Mouse (Mus musculus): Measurements from ENCODE around the gene Wdtc1. TPM values are rescaled to one million over a fixed set of nuclear protein-coding genes. Genes with fewer than 3 reads are reported as not detected.

Wdtc1 gene
- total and polyA plus RNA-seq, 3 experiments: 2.8 to 10.8 (median 9.6) TPM

DNA sequence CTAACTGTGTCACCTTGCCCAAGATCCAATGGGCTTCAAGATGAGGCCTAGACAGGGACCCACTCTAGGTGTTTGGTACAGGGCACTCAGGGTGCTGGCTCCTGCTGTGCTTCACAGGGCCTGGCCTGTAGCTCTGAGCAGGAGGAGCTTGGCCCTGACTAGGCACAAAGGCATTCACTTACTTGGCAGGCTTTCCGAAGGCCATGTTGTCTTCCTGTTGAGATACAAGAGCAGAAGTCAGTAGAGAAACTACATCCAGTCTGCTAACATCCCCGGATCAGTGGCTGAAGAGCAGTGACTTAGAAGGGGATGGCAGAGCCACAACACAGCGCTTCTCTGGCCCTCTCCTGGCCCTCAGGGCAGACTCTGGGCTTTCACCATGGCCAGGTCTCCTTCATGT, 83.7 kb downstream of the Wdtc1 start:
- H3K27ac ChIP-seq (ENCODE audit: insufficient read depth, low read depth): peak overlapping the region; percentile 93; the same call in 1 of the 2 replicates
- H3K79me2 ChIP-seq (replicated peaks; ENCODE audit: control insufficient read depth, extremely low read depth, insufficient read depth, poor library complexity, severe bottlenecking): peaks cover 39% of the 10 kb centered on the region
- H3K9me3 ChIP-seq (replicated peaks; ENCODE audit: low read length): no peaks in the 10 kb centered on the region
- peaks cover 49 to 79% of the 10 kb centered on the region in 2 experiments for H3K36me3 ChIP-seq (replicated peaks in 1 of 2; ENCODE audit: control insufficient read depth in 1 of 2, insufficient read depth in 1 of 2, low read length in 1 of 2)
- no peak overlapping the region for H3K4me3 ChIP-seq (replicated peaks in 1 of 3; ENCODE audit: low read depth in 2 of 3, low read length in 2 of 3, poor library complexity in 1 of 3)
- in situ Hi-C loops (cut with MboI; ENCODE audit: low pct_ligation_motif_present, low pct_unique_long_range_greater_than_20kb, low sequenced_read_pairs) (no loop called here), dilution Hi-C loops (cut with MboI; ENCODE audit: extremely low pct_ligation_motif_present, extremely low pct_unique_long_range_greater_than_20kb, low sequenced_read_pairs) (no loop called here)
- no peak overlapping the region for H3K9ac ChIP-seq (ENCODE audit: insufficient read depth, low read depth)
- H3K4me1 ChIP-seq (ENCODE audit: control insufficient read depth in 1 of 2, insufficient read depth in 2 of 2): peaks cover 19 to 80% of the 10 kb centered on the region in 2 experiments
- DNase-seq (ENCODE audit: extremely low read depth): no peak
- no peak for TF ChIP-seq MAX (IDR thresholded peaks at IDR 0.05; ENCODE audit: low read length)
- no peak for TF ChIP-seq ZNF384 (IDR thresholded peaks at IDR 0.05; ENCODE audit: low read depth, low read length)
- TF ChIP-seq ZC3H11A (IDR thresholded peaks at IDR 0.05; ENCODE audit: low read depth, low read length): no peak
- TF ChIP-seq IRF4 (IDR thresholded peaks at IDR 0.05; ENCODE audit: low read depth, low read length): no peak
- no peak for TF ChIP-seq SMC3 (IDR thresholded peaks at IDR 0.05; ENCODE audit: low read depth, low read length)
- no peak overlapping the region for H3K4me2 ChIP-seq (ENCODE audit: insufficient read depth, low read depth, poor library complexity, severe bottlenecking)
- H3K27me3 ChIP-seq (replicated peaks): no peaks in the 10 kb centered on the region

- Histone ChIP-seq H3K27ac (ENCODE audit: insufficient read depth, low read depth) (no peak overlapping the region), H3K4me2 (ENCODE audit: insufficient read depth, low read depth, poor library complexity, severe bottlenecking) (no peak overlapping the region), H3K36me3 (replicated peaks in 1 of 2; ENCODE audit: control insufficient read depth in 1 of 2, insufficient read depth in 1 of 2, low read length in 1 of 2) (peaks cover 47 to 75% of the 10 kb centered on the region in 2 experiments), H3K9ac (ENCODE audit: insufficient read depth, low read depth) (no peak overlapping the region), H3K79me2 (replicated peaks; ENCODE audit: control insufficient read depth, extremely low read depth, insufficient read depth, poor library complexity, severe bottlenecking) (peaks cover 34% of the 10 kb centered on the region), H3K4me3 (replicated peaks in 1 of 3; ENCODE audit: low read depth in 2 of 3, low read length in 2 of 3, poor library complexity in 1 of 3) (no peak overlapping the region), H3K27me3 (replicated peaks) (no peaks in the 10 kb centered on the region), H3K4me1 (ENCODE audit: control insufficient read depth in 1 of 2, insufficient read depth in 2 of 2) (peaks cover 19 to 81% of the 10 kb centered on the region in 2 experiments), H3K9me3 (replicated peaks; ENCODE audit: low read length) (no peaks in the 10 kb centered on the region)
- dilution Hi-C loops (cut with MboI; ENCODE audit: extremely low pct_ligation_motif_present, extremely low pct_unique_long_range_greater_than_20kb, low sequenced_read_pairs): no loop called here
- no peak for TF ChIP-seq BHLHE40 (IDR thresholded peaks at IDR 0.05; ENCODE audit: low read depth, low read length)
- no peak for TF ChIP-seq NELFE (IDR thresholded peaks at IDR 0.05; ENCODE audit: low read depth, low read length)
- TF ChIP-seq USF1 (IDR thresholded peaks at IDR 0.05; ENCODE audit: low read depth, low read length): no peak
- no peak for TF ChIP-seq CHD1 (IDR thresholded peaks at IDR 0.05; ENCODE audit: low read depth, low read length)
- TF ChIP-seq POLR2AphosphoS2 (IDR thresholded peaks at IDR 0.05; ENCODE audit: low read depth, low read length): no peak
- no peak for TF ChIP-seq MAZ (IDR thresholded peaks at IDR 0.05; ENCODE audit: low read depth, low read length)
- TF ChIP-seq ZKSCAN1 (IDR thresholded peaks at IDR 0.05; ENCODE audit: borderline replicate concordance, low read depth, low read length): no peak
- TF ChIP-seq TBP (conservative IDR thresholded peaks at IDR 0.05; ENCODE audit: low read depth, low read length): no peak
- TF ChIP-seq USF2 (conservative IDR thresholded peaks at IDR 0.05; ENCODE audit: low read depth, low read length): no peak
- TF ChIP-seq RCOR1 (conservative IDR thresholded peaks at IDR 0.05; ENCODE audit: low read depth, low read length): no peak
- TF ChIP-seq PAX5 (IDR thresholded peaks at IDR 0.05; ENCODE audit: low read length): no peak
- no peak for TF ChIP-seq IRF4 (IDR thresholded peaks at IDR 0.05; ENCODE audit: low read depth, low read length)
- no peak for TF ChIP-seq CTCF (conservative IDR thresholded peaks at IDR 0.05 in 1 of 2, IDR thresholded peaks at IDR 0.05 in 1 of 2; ENCODE audit: low read depth in 2 of 2, low read length in 2 of 2)
- TF ChIP-seq SMC3 (IDR thresholded peaks at IDR 0.05; ENCODE audit: low read depth, low read length): no peak
- no peak for TF ChIP-seq MEF2A (IDR thresholded peaks at IDR 0.05; ENCODE audit: borderline replicate concordance, low read depth, low read length)
- no peak for TF ChIP-seq JUN (IDR thresholded peaks at IDR 0.05; ENCODE audit: insufficient read depth, low read depth, low read length)
- TF ChIP-seq CHD2 (IDR thresholded peaks at IDR 0.05; ENCODE audit: low read length): no peak
- TF ChIP-seq ZNF384 (IDR thresholded peaks at IDR 0.05; ENCODE audit: low read depth, low read length): no peak
- in situ Hi-C loops (cut with MboI; ENCODE audit: low pct_ligation_motif_present, low pct_unique_long_range_greater_than_20kb, low sequenced_read_pairs): no loop called here
- no peak for DNase-seq (ENCODE audit: extremely low read depth)
These were observed 84.3 kb downstream of the Wdtc1 start for GRCm38 (mm10) chr4:133268931-133269330.
